Mouse (Mus musculus) erythroblast, embryonic 14.5 days (primary cell): Measurements from ENCODE around the gene Cblb. TPM values are rescaled to one million over a fixed set of nuclear protein-coding genes. Genes with fewer than 3 reads are reported as not detected.
A peak's percentile ranks its signal among the peaks of the same experiment; 100 is the strongest.

Experiments used
- H3K27me3 ChIP-seq: 2 replicates; pipeline ENCODE4 v1.6.1; 2012; ENCODE audit warnings: inconsistent platforms; ENCODE audit not compliant: control insufficient read depth
- H3K36me3 ChIP-seq: 2 replicates; pipeline ENCODE4 v1.6.1; 2012; ENCODE audit warnings: mild to moderate bottlenecking, inconsistent platforms; ENCODE audit not compliant: control insufficient read depth
- H3K4me1 ChIP-seq: 2 replicates; pipeline ENCODE4 v1.6.1; 2012; ENCODE audit warnings: inconsistent platforms; ENCODE audit not compliant: control insufficient read depth
- H3K4me3 ChIP-seq: replicated peaks from 2 replicates; pipeline ENCODE3; 2012; ENCODE audit warnings: moderate library complexity, mild to moderate bottlenecking, inconsistent platforms
- H3K9me3 ChIP-seq: 2 replicates; pipeline ENCODE4 v1.6.1; 2012; ENCODE audit warnings: low read length, inconsistent platforms, mixed read lengths; ENCODE audit not compliant: control insufficient read depth
- GATA1 ChIP-seq: IDR thresholded peaks from 2 replicates; pipeline ENCODE4 v1.6.1; 2012; ENCODE audit warnings: low read length, inconsistent platforms, mixed read lengths
- TAL1 ChIP-seq: IDR thresholded peaks from 3 replicates; pipeline ENCODE4 v1.6.1; 2012; ENCODE audit warnings: low read length, inconsistent platforms, mixed read lengths
- polyA plus RNA-seq: library from polyadenylated mRNA; stranded (reverse); fragments of >175 nt; gene quantifications from 2 replicates; pipeline ENCODE4 v1.2.3, GENCODE M21; 2012

The Cblb gene
- polyA plus RNA-seq, 1 experiment = 0.10 TPM

DNA sequence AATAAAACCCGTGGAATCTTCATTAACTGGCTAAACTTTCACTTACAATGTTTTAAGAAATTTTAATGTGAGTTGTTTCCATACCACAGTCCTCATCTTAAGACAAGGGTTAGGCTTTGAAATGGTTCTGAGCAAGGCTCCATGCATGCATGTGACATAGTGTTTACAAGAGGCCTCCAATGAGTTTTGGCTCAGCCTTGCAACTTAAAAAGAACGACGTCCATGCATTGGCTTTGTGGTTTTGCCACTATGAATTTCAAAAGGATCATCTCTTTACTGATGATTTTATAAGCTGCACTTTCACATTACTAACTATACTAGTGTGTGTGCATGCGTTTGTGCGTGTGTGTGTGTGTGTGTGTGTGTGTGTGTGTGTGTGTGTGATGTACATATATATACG is 21.6 kb upstream of the Cblb start:
- no peaks in the 10 kb centered on the region for H3K36me3 ChIP-seq
- H3K4me1 ChIP-seq = no peaks in the 10 kb centered on the region
- H3K9me3 ChIP-seq = no peaks in the 10 kb centered on the region
- H3K27me3 ChIP-seq = no peaks in the 10 kb centered on the region
- no peak for TF ChIP-seq TAL1
- no peak for TF ChIP-seq GATA1
- H3K4me3 ChIP-seq = no peak overlapping the region

- H3K36me3 ChIP-seq = no peaks in the 10 kb centered on the region
- no peaks in the 10 kb centered on the region for H3K9me3 ChIP-seq
- H3K4me1 ChIP-seq = no peaks in the 10 kb centered on the region
- H3K27me3 ChIP-seq = no peaks in the 10 kb centered on the region
- TF ChIP-seq TAL1 (no peak), GATA1 (no peak)
- no peak overlapping the region for H3K4me3 ChIP-seq
These were observed 18.0 kb upstream of the Cblb start for GRCm38 (mm10) chr16:52012984-52013383.

DNA sequence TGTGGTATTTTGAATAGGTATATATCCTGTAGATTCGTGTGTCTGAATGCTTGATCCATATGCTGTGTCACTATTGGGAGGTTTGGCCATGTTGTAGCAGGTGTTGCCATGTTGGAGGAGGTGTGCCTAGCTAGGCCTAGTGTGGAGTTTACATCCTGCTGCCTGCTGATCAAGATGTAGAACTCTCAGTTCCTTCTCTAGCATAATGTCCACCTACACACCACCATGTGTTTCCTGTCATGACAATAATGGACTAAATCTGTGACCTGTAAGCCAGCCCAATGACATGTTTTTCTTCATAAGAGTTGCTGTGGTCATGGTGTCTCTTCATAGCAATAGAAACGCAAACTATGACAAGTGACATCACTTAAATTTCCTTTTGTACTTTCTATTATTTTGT is 17.2 kb upstream of the Cblb start:
- H3K9me3 ChIP-seq = no peaks in the 10 kb centered on the region
- TF ChIP-seq TAL1 (no peak), GATA1 (no peak)

GRCm38 (mm10) chr16:52023417-52023816 is 7.6 kb upstream of the Cblb start:
- H3K4me1 ChIP-seq = no peaks in the 10 kb centered on the region
- no peaks in the 10 kb centered on the region for H3K9me3 ChIP-seq
- H3K4me3 ChIP-seq = no peak overlapping the region
- H3K36me3 ChIP-seq = no peaks in the 10 kb centered on the region
- no peak for TF ChIP-seq GATA1
- no peak for TF ChIP-seq TAL1
- H3K27me3 ChIP-seq = no peaks in the 10 kb centered on the region

More for the DNA sequence above, 17.2 kb upstream of the Cblb start:
- Histone ChIP-seq H3K27me3 (no peaks in the 10 kb centered on the region), H3K4me3 (no peak overlapping the region), H3K36me3 (no peaks in the 10 kb centered on the region), H3K4me1 (no peaks in the 10 kb centered on the region)

DNA sequence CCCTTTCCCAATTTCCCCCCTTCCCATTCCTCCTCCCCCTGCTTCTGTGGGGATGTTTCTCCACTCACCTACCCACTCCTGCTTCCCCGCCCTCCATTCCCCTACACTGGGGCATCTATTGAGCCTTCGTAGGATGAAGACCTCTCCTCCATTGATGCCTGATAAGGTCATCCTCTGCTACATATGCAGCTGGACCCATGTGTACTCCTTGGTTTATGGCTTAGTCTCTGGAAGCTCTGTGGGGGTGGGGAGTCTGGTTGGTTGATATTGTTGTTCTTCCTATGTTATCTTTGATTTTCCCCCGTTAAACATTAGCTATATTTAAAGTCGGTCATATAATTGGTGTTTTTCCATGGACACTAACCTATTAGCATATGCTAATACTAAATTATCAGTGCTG is 3.7 kb upstream of the Cblb start:
- TF ChIP-seq TAL1 = no peak
- H3K4me3 ChIP-seq = no peak overlapping the region
- peaks cover 21% of the 10 kb centered on the region for H3K4me1 ChIP-seq
- H3K9me3 ChIP-seq = no peaks in the 10 kb centered on the region
- no peaks in the 10 kb centered on the region for H3K36me3 ChIP-seq
- no peaks in the 10 kb centered on the region for H3K27me3 ChIP-seq

GRCm38 (mm10) chr16:52029001-52029400 is 2.0 kb upstream of the Cblb start:
- peaks cover 26% of the 10 kb centered on the region for H3K4me1 ChIP-seq

DNA sequence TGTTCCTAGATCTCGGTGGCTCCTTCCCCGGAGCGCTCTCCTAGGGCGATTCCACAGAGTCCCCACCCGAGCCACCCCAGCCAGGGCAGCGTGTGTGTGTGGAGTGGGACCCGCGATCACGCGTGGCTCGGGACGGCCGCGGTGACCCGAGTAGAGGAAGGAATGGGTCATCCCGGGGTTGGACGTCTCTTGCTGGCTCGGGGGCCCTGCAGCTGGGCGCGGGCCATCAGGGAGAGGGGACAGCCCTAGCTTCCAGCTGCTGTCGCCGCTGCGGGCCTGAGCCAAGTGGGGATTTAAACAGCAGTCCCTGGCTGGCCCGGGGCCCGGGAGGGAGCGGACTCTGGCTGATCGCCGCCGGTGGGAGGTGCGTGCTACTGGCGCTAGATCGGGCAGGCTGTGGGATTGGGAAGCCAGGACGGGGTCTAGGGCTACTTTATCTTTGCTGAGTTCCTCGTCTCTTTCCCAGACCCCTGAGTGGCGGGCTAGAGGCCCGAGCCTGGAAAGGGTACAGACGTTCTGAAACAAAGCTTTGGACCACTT is 757 bp downstream of the Cblb start:
- Histone ChIP-seq H3K4me3 (peak overlapping the region; percentile 94), H3K4me1 (peaks cover 26% of the 10 kb centered on the region), H3K36me3 (peaks cover 11% of the 10 kb centered on the region), H3K27me3 (no peaks in the 10 kb centered on the region), H3K9me3 (no peaks in the 10 kb centered on the region)
- TF ChIP-seq TAL1 (no peak), GATA1 (no peak)

More at GRCm38 (mm10) chr16:52029001-52029400, 2.0 kb upstream of the Cblb start:
- H3K36me3 ChIP-seq = peaks cover 2% of the 10 kb centered on the region
- H3K4me3 ChIP-seq = no peak overlapping the region
- H3K27me3 ChIP-seq = no peaks in the 10 kb centered on the region
- TF ChIP-seq TAL1 = no peak
- no peak for TF ChIP-seq GATA1
- no peaks in the 10 kb centered on the region for H3K9me3 ChIP-seq

- Histone ChIP-seq H3K4me1 (peaks cover 26% of the 10 kb centered on the region), H3K9me3 (no peaks in the 10 kb centered on the region), H3K36me3 (peaks cover 11% of the 10 kb centered on the region), H3K4me3 (peak overlapping the region; percentile 94), H3K27me3 (no peaks in the 10 kb centered on the region)
- no peak for TF ChIP-seq GATA1
- no peak for TF ChIP-seq TAL1
These were observed 1.6 kb downstream of the Cblb start for GRCm38 (mm10) chr16:52032376-52033330.
